Mouse (Mus musculus) MEL (cell line): ENCODE measurements around the gene Gm26938. TPM values are rescaled to one million over a fixed set of nuclear protein-coding genes. Genes with fewer than 3 reads are reported as not detected.

Source experiments
- DNase-seq: peaks from one replicate; pipeline ENCODE4 v3.0.0; 2011; ENCODE audit warnings: low read depth, low spot score
- H3K27ac ChIP-seq: 2 replicates; pipeline ENCODE4 v1.5.1; 2012; ENCODE audit warnings: low read depth, mild to moderate bottlenecking, control low read depth, low read length, moderate library complexity; ENCODE audit not compliant: control insufficient read depth
- H3K27me3 ChIP-seq, 2 experiments: fragments of 150-350 bp in 1 of 2; sonication (generic) in 1 of 2; 2 replicates each; pipeline ENCODE4 v1.6.1; 2012; ENCODE audit warnings: low read length in 2 of 2, mild to moderate bottlenecking in 2 of 2, improper control_type of control experiment in 1 of 2, moderate library complexity in 1 of 2; ENCODE audit not compliant: insufficient read depth in 2 of 2, control insufficient read depth in 1 of 2
- H3K36me3 ChIP-seq, 2 experiments: 2 replicates each; pipeline ENCODE4 v1.6.1; 2012 to 2014; ENCODE audit warnings: low read length in 2 of 2, improper control_type of control experiment in 1 of 2, inconsistent platforms in 1 of 2, mild to moderate bottlenecking in 1 of 2; ENCODE audit not compliant: insufficient read depth in 2 of 2, control insufficient read depth in 1 of 2
- H3K4me1 ChIP-seq, 2 experiments: fragments of 150-350 bp in 1 of 2; sonication (generic) in 1 of 2; 2 replicates each; pipeline ENCODE4 v1.6.1; 2012; ENCODE audit warnings: low read length in 2 of 2, improper control_type of control experiment in 1 of 2, mild to moderate bottlenecking in 1 of 2; ENCODE audit not compliant: insufficient read depth in 2 of 2, control insufficient read depth in 1 of 2
- H3K4me3 ChIP-seq, 2 experiments: fragments of 150-350 bp in 1 of 2; sonication (generic) in 1 of 2; 2 replicates each; pipeline ENCODE4 v1.5.1; 2012; ENCODE audit warnings: low read depth in 2 of 2, low read length in 2 of 2, mild to moderate bottlenecking in 2 of 2, moderate library complexity in 2 of 2, control low read depth in 1 of 2, improper control_type of control experiment in 1 of 2; ENCODE audit not compliant: control insufficient read depth in 1 of 2, insufficient read depth in 1 of 2
- H3K79me2 ChIP-seq: 2 replicates; pipeline ENCODE4 v1.6.1; 2012; ENCODE audit warnings: mild to moderate bottlenecking, low read length, moderate library complexity; ENCODE audit not compliant: control insufficient read depth, poor library complexity, insufficient read depth
- H3K9ac ChIP-seq: 2 replicates; pipeline ENCODE4 v1.6.1; 2012; ENCODE audit warnings: low read depth, mild to moderate bottlenecking, control low read depth, low read length, moderate library complexity; ENCODE audit not compliant: control insufficient read depth, poor library complexity, severe bottlenecking
- H3K9me3 ChIP-seq: fragments of 150-350 bp; sonication (generic); replicated peaks from 2 replicates; pipeline ENCODE4 v1.6.1; 2012; ENCODE audit warnings: mild to moderate bottlenecking, low read length, improper control_type of control experiment, moderate library complexity; ENCODE audit not compliant: insufficient read depth
- BHLHE40 ChIP-seq: IDR thresholded peaks from 2 replicates; pipeline ENCODE4 v1.6.1; 2012; ENCODE audit warnings: low read depth, mild to moderate bottlenecking, inconsistent platforms, low read length, improper control_type of control experiment, borderline replicate concordance
- CHD2 ChIP-seq: IDR thresholded peaks from 2 replicates; pipeline ENCODE4 v1.6.1; 2011; ENCODE audit warnings: low read length, improper control_type of control experiment
- CTCF ChIP-seq, 3 experiments: IDR thresholded peaks in 2 of 3; conservative IDR thresholded peaks in 1 of 3; 2 replicates each; pipeline ENCODE4 v1.5.1; 2011 to 2012; ENCODE audit warnings: low read length in 3 of 3, low read depth in 2 of 3, mild to moderate bottlenecking in 2 of 3, improper control_type of control experiment in 1 of 3, inconsistent platforms in 1 of 3, mixed read lengths in 1 of 3, moderate library complexity in 1 of 3; ENCODE audit not compliant: control insufficient read depth in 1 of 3, insufficient read depth in 1 of 3, poor library complexity in 1 of 3, severe bottlenecking in 1 of 3
- GABPA ChIP-seq: IDR thresholded peaks from 2 replicates; pipeline ENCODE4 v1.6.1; 2012; ENCODE audit warnings: low read depth, mild to moderate bottlenecking, inconsistent platforms, low read length, improper control_type of control experiment, moderate library complexity
- HCFC1 ChIP-seq: IDR thresholded peaks from 2 replicates; pipeline ENCODE4 v1.6.1; 2012; ENCODE audit warnings: low read depth, mild to moderate bottlenecking, inconsistent platforms, low read length, improper control_type of control experiment, moderate library complexity
- MEF2A ChIP-seq: IDR thresholded peaks from 2 replicates; pipeline ENCODE4 v1.6.1; 2014; ENCODE audit warnings: low read depth, mild to moderate bottlenecking, inconsistent platforms, low read length, improper control_type of control experiment; ENCODE audit not compliant: poor library complexity, insufficient replicate concordance, severe bottlenecking; ENCODE audit errors: extremely low read depth
- MYB ChIP-seq: IDR thresholded peaks from 2 replicates; pipeline ENCODE4 v1.6.1; 2011; ENCODE audit warnings: mild to moderate bottlenecking, low read depth, low read length, improper control_type of control experiment
- NELFE ChIP-seq: IDR thresholded peaks from 2 replicates; pipeline ENCODE4 v1.6.1; 2011; ENCODE audit warnings: low read depth, low read length, improper control_type of control experiment
- POLR2AphosphoS2 ChIP-seq: IDR thresholded peaks from 2 replicates; pipeline ENCODE4 v1.6.1; 2011; ENCODE audit warnings: low read length, improper control_type of control experiment
- RAD21 ChIP-seq: IDR thresholded peaks from 2 replicates; pipeline ENCODE4 v1.6.1; 2011; ENCODE audit warnings: mild to moderate bottlenecking, low read depth, low read length, improper control_type of control experiment
- SMC3 ChIP-seq: IDR thresholded peaks from 2 replicates; pipeline ENCODE4 v1.6.1; 2011; ENCODE audit warnings: low read depth, low read length, improper control_type of control experiment
- TAL1 ChIP-seq: IDR thresholded peaks from 2 replicates; pipeline ENCODE4 v1.6.1; 2012; ENCODE audit warnings: mild to moderate bottlenecking, inconsistent platforms, low read length, moderate library complexity, mixed read lengths
- TBP ChIP-seq: IDR thresholded peaks from 2 replicates; pipeline ENCODE4 v1.8.0; 2011; ENCODE audit warnings: low read depth, low read length, improper control_type of control experiment
- UBTF ChIP-seq: IDR thresholded peaks from 2 replicates; pipeline ENCODE4 v1.6.1; 2012; ENCODE audit warnings: low read depth, mild to moderate bottlenecking, inconsistent platforms, low read length, improper control_type of control experiment, moderate library complexity, borderline replicate concordance; ENCODE audit not compliant: insufficient read depth
- ZC3H11A ChIP-seq: IDR thresholded peaks from 2 replicates; pipeline ENCODE4 v1.6.1; 2012; ENCODE audit warnings: low read depth, mild to moderate bottlenecking, inconsistent platforms, low read length, improper control_type of control experiment
- ZMIZ1 ChIP-seq: IDR thresholded peaks from 2 replicates; pipeline ENCODE4 v1.6.1; 2012; ENCODE audit warnings: low read depth, mild to moderate bottlenecking, inconsistent platforms, low read length, improper control_type of control experiment, moderate library complexity
- polyA plus RNA-seq, 2 experiments: library from polyadenylated mRNA; stranded (reverse) in 1 of 2; unstranded in 1 of 2; fragments of >175 nt in 1 of 2; fragments of >200 nt in 1 of 2; gene quantifications; 2 replicates each; pipeline versions ENCODE4 v1.2.1 to v1.2.4; 2012; ENCODE audit warnings: low replicate concordance in 2 of 2, low read depth in 1 of 2; ENCODE audit not compliant: insufficient read length in 2 of 2, insufficient read depth in 1 of 2, missing spikeins in 1 of 2
- total RNA-seq: library from RNA; depleted of rRNA; stranded (reverse); fragments of 300-350 nt; gene quantifications from 2 replicates; pipeline ENCODE4 v1.2.3, GENCODE M21; 2012

The Gm26938 gene
- total and polyA plus RNA-seq, 3 experiments = 0.11 TPM; not detected in 2

DNA sequence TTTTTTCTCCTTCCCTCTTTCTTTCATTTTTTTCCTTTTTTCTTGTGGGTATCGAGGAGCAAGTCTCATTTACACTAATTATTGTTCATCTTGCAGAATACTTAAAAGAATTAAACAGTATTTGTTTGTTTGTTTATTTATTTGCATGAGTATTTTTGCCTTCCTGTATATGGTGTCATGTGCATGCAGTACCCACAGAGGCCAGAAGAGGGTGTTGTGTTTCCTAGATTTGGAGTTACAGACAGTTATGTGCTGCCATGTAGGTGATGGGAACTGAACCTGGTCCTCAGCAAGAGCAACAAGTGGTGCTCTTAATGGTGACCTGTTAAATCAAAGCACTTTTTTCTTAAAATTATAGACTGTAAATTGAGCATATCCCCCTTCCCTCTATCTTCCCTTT lies 1.4 kb upstream of the Gm26938 start:
- H3K4me1 ChIP-seq = peaks cover 3 to 39% of the 10 kb centered on the region in 2 experiments; a peak in 3 of 4 replicates
- peak; percentile 69 for DNase-seq
- peaks cover 0 to 30% of the 10 kb centered on the region in 2 experiments; a peak in 3 of 4 replicates for H3K36me3 ChIP-seq
- H3K9ac ChIP-seq = no peak overlapping the region
- no peak for TF ChIP-seq POLR2AphosphoS2
- peak; percentile 11 to 68 (median 46); a peak in 5 of 6 replicates for TF ChIP-seq CTCF (IDR thresholded peaks at IDR 0.05 in 2 of 3, conservative IDR thresholded peaks at IDR 0.05 in 1 of 3; ENCODE audit: control insufficient read depth in 1 of 3, insufficient read depth in 1 of 3, low read depth in 2 of 3, low read length in 3 of 3, poor library complexity in 1 of 3, severe bottlenecking in 1 of 3)
- no peak for TF ChIP-seq ZC3H11A
- no peak for TF ChIP-seq BHLHE40
- TF ChIP-seq TBP = no peak
- 0 out of 2 replicates have a peak, but pooled peaks have one; percentile 18 for TF ChIP-seq HCFC1
- no peak for TF ChIP-seq GABPA
- H3K27ac ChIP-seq = no peak overlapping the region
- no peaks in the 10 kb centered on the region for H3K9me3 ChIP-seq
- H3K79me2 ChIP-seq = peaks cover 19% of the 10 kb centered on the region
- H3K4me3 ChIP-seq = no peak overlapping the region
- H3K27me3 ChIP-seq = no peaks in the 10 kb centered on the region

DNA sequence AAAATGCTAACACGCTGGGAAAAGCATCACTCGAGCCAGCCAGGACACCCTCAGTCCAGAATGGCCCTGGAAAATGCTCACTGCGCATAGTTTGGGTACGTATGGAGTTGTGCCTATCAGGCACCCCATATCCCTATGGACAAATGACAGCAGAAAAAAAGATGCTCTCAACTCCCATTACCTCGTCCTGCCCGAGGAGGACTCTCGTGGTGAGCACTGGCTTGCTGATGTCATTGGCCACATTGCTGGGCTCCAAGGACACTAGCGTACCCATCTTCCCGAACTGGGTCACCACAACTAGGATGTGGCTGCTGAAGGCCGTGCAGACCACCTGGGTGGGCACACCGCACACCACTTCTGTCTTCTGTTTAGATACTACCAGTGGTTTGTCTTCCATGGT lies 260 bp downstream of the Gm26938 start:
- Histone ChIP-seq H3K27me3 (no peaks in the 10 kb centered on the region), H3K9me3 (no peaks in the 10 kb centered on the region), H3K27ac (peak overlapping the region; percentile 80), H3K36me3 (peaks cover 0 to 24% of the 10 kb centered on the region in 2 experiments; a peak in 3 of 4 replicates), H3K4me1 (peaks cover 3 to 43% of the 10 kb centered on the region in 2 experiments; a peak in 3 of 4 replicates), H3K9ac (peak overlapping the region; percentile 94), H3K4me3 (peak overlapping the region; percentile 80), H3K79me2 (peaks cover 19% of the 10 kb centered on the region)
- no peak for DNase-seq
- TF ChIP-seq NELFE (no peak), ZMIZ1 (no peak), MEF2A (no peak), UBTF (no peak)

DNA sequence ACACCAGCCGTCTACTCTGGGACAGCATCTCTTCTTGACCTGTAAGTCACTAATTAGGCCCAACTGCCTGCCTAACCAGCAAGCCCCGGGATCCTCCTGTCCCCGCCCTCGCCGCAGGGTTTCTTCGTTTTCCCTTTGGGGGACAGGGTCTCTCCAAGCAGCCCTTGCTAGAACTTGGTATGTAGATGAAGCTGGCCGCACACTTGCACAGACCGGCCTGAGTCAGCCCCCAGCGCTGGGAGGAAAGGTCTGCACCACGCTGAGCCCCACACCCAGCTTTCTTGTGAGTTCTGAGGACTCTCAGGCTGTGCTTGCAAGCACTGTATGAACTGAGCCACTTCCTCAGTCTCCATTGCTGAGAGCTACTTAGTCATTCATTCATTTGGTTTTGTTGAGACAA lies 1.7 kb downstream of the Gm26938 start:
- Histone ChIP-seq H3K36me3 (peaks cover 0 to 13% of the 10 kb centered on the region in 2 experiments; a peak in 3 of 4 replicates), H3K9ac (no peak overlapping the region), H3K27ac (no peak overlapping the region), H3K9me3 (no peaks in the 10 kb centered on the region), H3K79me2 (peaks cover 19% of the 10 kb centered on the region), H3K4me1 (peaks cover 0 to 32% of the 10 kb centered on the region in 2 experiments; a peak in 3 of 4 replicates), H3K4me3 (no peak overlapping the region), H3K27me3 (no peaks in the 10 kb centered on the region)
- no peak for TF ChIP-seq TAL1
- TF ChIP-seq MYB = no peak
- TF ChIP-seq RAD21 = no peak
- TF ChIP-seq SMC3 = no peak
- no peak for TF ChIP-seq CHD2
- DNase-seq = no peak
